In the genomic region with DNA sequence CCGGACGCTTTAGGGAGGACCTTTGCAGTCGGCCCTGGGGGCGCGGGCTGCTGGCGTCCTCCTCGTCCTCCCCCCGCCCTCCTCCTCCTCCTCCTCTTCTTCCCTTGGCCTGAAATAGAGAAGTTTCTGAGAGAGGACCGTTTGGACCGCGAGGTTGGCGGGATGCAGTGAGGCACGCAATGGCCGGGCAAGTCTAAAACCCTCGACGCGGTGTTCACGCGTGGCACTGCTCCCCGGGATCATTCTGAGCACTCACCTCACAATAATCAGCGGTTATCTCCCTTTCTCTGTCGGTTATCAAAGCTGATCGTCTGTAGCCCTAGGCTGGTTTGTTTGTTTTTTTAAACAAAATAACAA, we compare ENCODE assay signal across 8 mouse cellular contexts. TPM values are rescaled to one million over a fixed set of nuclear protein-coding genes. Genes with fewer than 3 reads are reported as not detected.
A peak's percentile ranks its signal among the peaks of the same experiment; 100 is the strongest.
DNase-seq lines count a peak whose midpoint lies in the region; ATAC-seq and TF ChIP-seq lines count a peak whose summit lies in the region.

No protein-coding gene starts in this region.

- 0% methylated on average over 21 of the region's 23 CpGs for WGBS in kidney, adult 2 months
- WGBS in hindbrain, postnatal 0 days, result under 1% methylated on average over 23 of the region's 23 CpGs
- WGBS in midbrain, embryonic 16.5 days, result 0% methylated on average over 22 of the region's 23 CpGs

- H3K4me1 ChIP-seq in kidney, adult 2 months (ENCODE audit: control insufficient read depth, insufficient read depth, low read length), result peaks cover 6% of the 10 kb centered on the region
- H3K4me1 ChIP-seq in brown adipose tissue, adult 24 weeks (ENCODE audit: control insufficient read depth, insufficient read depth, insufficient read length, low read length), result peaks cover 7% of the 10 kb centered on the region; the same call in 1 of the 2 replicates
- H3K4me1 ChIP-seq in hindbrain, postnatal 0 days (ENCODE audit: insufficient read depth, low read length), result peaks cover 6% of the 10 kb centered on the region; the same call in 1 of the 2 replicates
- H3K4me1 ChIP-seq in midbrain, embryonic 16.5 days (ENCODE audit: control insufficient read depth, insufficient read depth, low read length), result peaks cover 25% of the 10 kb centered on the region

- no peak for DNase-seq in kidney, adult 2 months
- no peak for DNase-seq in kidney, adult 8-10 months
- no peak for DNase-seq in hindbrain, postnatal 0 days (ENCODE audit: low spot score)
- no peak for DNase-seq in adrenal gland, postnatal 14 days
- no peak for DNase-seq in thymus, postnatal 25 days
- no peak for DNase-seq in yolk sac, embryonic 10.5 days (ENCODE audit: low spot score)

- H3K36me3 ChIP-seq in kidney, adult 2 months (ENCODE audit: control insufficient read depth, insufficient read depth, low read length), result no peaks in the 10 kb centered on the region; the same call in 1 of the 2 replicates
- H3K36me3 ChIP-seq in hindbrain, postnatal 0 days (ENCODE audit: insufficient read depth, low read length), result no peaks in the 10 kb centered on the region
- H3K36me3 ChIP-seq in midbrain, embryonic 16.5 days (ENCODE audit: control insufficient read depth, insufficient read depth, low read length), result no peaks in the 10 kb centered on the region

- ATAC-seq in hindbrain, postnatal 0 days, result peak; percentile 75
- peak; percentile 76 for ATAC-seq in midbrain, embryonic 16.5 days

- H3K27me3 ChIP-seq in kidney, adult 2 months (replicated peaks; ENCODE audit: control insufficient read depth, insufficient read depth, low read length), result no peaks in the 10 kb centered on the region
- H3K27me3 ChIP-seq in hindbrain, postnatal 0 days (ENCODE audit: insufficient read depth, low read length), result no peaks in the 10 kb centered on the region
- no peaks in the 10 kb centered on the region for H3K27me3 ChIP-seq in midbrain, embryonic 16.5 days (ENCODE audit: control insufficient read depth, insufficient read depth, low read depth, low read length)

- H3K4me3 ChIP-seq in kidney, adult 2 months (ENCODE audit: insufficient read depth, low read depth, low read length), result peak overlapping the region; percentile 100
- peak overlapping the region; percentile 98 for H3K4me3 ChIP-seq in brown adipose tissue, adult 24 weeks (ENCODE audit: insufficient read depth, low read depth, low read length)
- peak overlapping the region; percentile 94 for H3K4me3 ChIP-seq in hindbrain, postnatal 0 days (ENCODE audit: low read length)
- H3K4me3 ChIP-seq in midbrain, embryonic 16.5 days (ENCODE audit: low read depth, low read length), result peak overlapping the region; percentile 93

- TF ChIP-seq CTCF in kidney, adult 2 months (conservative IDR thresholded peaks at IDR 0.05; ENCODE audit: insufficient read depth, insufficient read length, low read depth, low read length), result no peak
- TF ChIP-seq CTCF in hindbrain, postnatal 0 days (IDR thresholded peaks at IDR 0.05; ENCODE audit: low read depth), result no peak

- no peaks in the 10 kb centered on the region for H3K9me3 ChIP-seq in hindbrain, postnatal 0 days (ENCODE audit: low read length)
- no peaks in the 10 kb centered on the region for H3K9me3 ChIP-seq in midbrain, embryonic 16.5 days (replicated peaks; ENCODE audit: control insufficient read depth, low read length, poor library complexity, severe bottlenecking)

- peak overlapping the region; percentile 95 for H3K9ac ChIP-seq in hindbrain, postnatal 0 days (replicated peaks; ENCODE audit: low read length)
- H3K9ac ChIP-seq in midbrain, embryonic 16.5 days (ENCODE audit: low read depth, low read length), result peak overlapping the region; percentile 87

- peak overlapping the region; percentile 85 for H3K27ac ChIP-seq in kidney, adult 2 months (ENCODE audit: insufficient read depth, low read depth, low read length)
- H3K27ac ChIP-seq in brown adipose tissue, adult 24 weeks (replicated peaks; ENCODE audit: low read depth, low read length), result peak overlapping the region; percentile 72
- H3K27ac ChIP-seq in hindbrain, postnatal 0 days, result peak overlapping the region; percentile 99
- peak overlapping the region; percentile 100 for H3K27ac ChIP-seq in midbrain, embryonic 16.5 days (ENCODE audit: low read length)

- peak overlapping the region; percentile 76 for H3K4me2 ChIP-seq in hindbrain, postnatal 0 days (ENCODE audit: low read depth, low read length)
- H3K4me2 ChIP-seq in midbrain, embryonic 16.5 days (ENCODE audit: low read length), result peak overlapping the region; percentile 52

- TF ChIP-seq POLR2A in kidney, adult 2 months (IDR thresholded peaks at IDR 0.05; ENCODE audit: low read depth, low read length), result no peak

RNA-seq across cellular contexts. Expression of gene Ppp4r3a, which starts 0.3 kb away (rescaled TPM):
- polyA plus RNA-seq in kidney, adult 2 months (2012; rRNA removed), result 9.1 and 10.4 TPM in 2 replicates
- polyA plus RNA-seq in brown adipose tissue, adult 24 weeks (2012; ENCODE audit: insufficient read depth, insufficient read length, missing spikeins), result 19.4 and 37.8 TPM in 2 replicates
- 28.9 and 30.4 TPM in 2 replicates for total RNA-seq in hindbrain, postnatal 0 days (2014; rRNA removed)
- 15.8 and 16.3 TPM in 2 replicates for polyA plus RNA-seq in hindbrain, postnatal 0 days (2015; fragmentation: Nextera tagmentation; extraction: Ambion mirVana)
- 22.8 and 24.4 TPM in 2 replicates for polyA plus RNA-seq in midbrain, embryonic 16.5 days (2015; fragmentation: Nextera tagmentation; extraction: Ambion mirVana)
- 62.4 and 62.7 TPM in 2 replicates for total RNA-seq in adrenal gland, postnatal 14 days (2021)

RNA-seq across cellular contexts. Expression of gene Ccdc88c, which starts 55.0 kb away (rescaled TPM):
- polyA plus RNA-seq in kidney, adult 2 months (2012; rRNA removed), result 5.4 and 6.6 TPM in 2 replicates
- polyA plus RNA-seq in brown adipose tissue, adult 24 weeks (2012; ENCODE audit: insufficient read depth, insufficient read length, missing spikeins), result 2.2 and 4.0 TPM in 2 replicates
- 17.7 and 23.3 TPM in 2 replicates for total RNA-seq in hindbrain, postnatal 0 days (2014; rRNA removed)
- 11.2 and 13.0 TPM in 2 replicates for polyA plus RNA-seq in hindbrain, postnatal 0 days (2015; fragmentation: Nextera tagmentation; extraction: Ambion mirVana)
- polyA plus RNA-seq in midbrain, embryonic 16.5 days (2015; fragmentation: Nextera tagmentation; extraction: Ambion mirVana), result 12.0 and 12.5 TPM in 2 replicates
- total RNA-seq in adrenal gland, postnatal 14 days (2021), result 7.9 and 17.4 TPM in 2 replicates
